Mouse (Mus musculus): Measurements from ENCODE around the gene Cckar.

Cckar gene

DNA sequence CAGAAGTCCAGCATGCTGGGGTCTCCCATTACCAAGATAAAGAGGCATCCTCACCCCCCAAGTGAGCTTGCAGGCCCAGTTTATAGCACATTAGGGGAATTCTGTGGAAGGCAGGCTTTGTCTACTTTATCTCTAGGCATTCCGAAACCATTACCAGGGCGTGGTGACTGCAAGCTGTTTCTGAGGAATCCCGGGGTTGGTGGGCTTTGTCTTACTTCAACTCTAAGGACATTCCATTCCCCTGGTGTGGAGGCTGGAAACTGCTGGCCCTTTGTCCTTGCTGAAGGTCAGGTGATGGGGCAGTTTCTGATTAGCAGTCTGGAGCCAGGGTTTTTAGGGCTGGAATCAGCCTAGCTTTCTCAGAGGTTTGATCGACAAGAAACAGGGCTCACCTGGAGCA lies 36.0 kb downstream of the Cckar start:
- DNase-seq, result no peak

DNA sequence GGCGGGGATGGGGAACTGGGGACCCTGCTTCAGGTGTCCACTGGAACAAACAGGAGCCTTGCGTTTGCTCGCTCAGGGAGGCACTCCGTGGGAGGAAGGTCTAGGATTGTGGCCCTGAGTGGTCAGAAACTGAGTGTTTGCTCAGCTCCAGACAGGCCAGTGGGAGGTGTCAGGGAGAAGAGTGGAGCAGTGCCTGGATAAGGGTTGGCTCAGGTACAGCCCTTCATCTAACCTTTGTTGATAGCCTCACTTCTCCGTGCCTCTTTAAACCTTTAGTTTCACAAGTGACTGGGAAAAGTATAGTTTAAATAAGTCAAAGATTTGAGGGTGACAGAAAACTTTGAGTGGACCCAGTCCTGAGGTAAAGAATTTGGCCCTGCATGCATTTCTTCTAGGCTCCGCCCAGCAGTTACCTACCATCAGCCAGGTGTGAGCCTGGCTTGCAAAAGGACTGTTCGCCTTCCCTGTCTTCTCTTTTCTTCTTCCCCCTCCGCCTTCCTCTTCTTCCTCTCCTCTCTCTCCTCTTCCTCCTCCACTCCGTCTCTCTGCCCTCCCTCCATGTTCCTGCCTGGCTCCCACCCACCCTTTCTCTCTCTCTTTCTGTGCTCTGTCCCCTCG lies 37.1 kb downstream of the Cckar start:
- no peak for DNase-seq

DNA sequence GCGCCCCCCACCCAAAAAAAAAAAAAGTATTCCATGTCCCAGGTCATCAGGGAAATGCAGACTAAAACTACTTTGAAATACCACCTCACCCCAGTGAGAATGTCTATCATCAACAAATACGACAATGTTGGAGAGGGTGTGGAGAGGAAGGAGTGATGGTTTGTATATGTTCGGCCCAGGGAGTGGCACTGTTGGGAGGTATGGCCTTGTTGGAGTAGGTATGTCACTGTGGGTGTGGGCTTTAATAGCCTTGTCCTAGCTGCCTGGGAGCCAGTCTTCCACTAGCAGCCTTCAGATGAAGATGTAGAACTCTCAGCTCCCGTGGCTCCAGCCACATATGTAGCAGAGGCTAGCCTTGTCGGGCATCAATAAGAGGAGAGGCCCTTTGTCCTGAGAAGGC lies 39.5 kb downstream of the Cckar start:
- no peak for DNase-seq

GRCm38 (mm10) chr5:53663665-53664064 lies 43.8 kb downstream of the Cckar start:
- no peak for DNase-seq

GRCm38 (mm10) chr5:53662413-53662812 lies 45.1 kb downstream of the Cckar start:
- DNase-seq, result no peak

- no peak for DNase-seq
Observed at GRCm38 (mm10) chr5:53661508-53661907, 46.0 kb downstream of the Cckar start.

DNA sequence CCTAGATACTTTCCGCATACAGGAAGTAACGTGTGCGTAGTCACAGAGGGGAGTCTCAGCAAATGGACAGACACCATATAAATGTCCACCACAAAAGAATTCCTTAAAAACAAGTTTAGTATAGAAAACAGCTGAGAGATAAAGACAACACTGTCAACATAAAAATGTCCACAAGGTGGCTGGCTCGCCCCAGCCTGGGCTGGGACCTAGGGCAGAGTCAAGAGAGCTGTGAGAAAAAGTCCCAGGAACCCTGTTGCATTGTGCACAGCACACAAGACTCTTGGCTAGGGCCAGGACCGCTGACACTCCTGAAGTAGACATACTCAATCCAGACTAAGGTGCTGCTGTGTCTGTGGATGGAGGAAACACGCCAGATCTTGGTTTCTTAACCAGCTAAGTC lies 49.6 kb downstream of the Cckar start:
- DNase-seq, result peak; percentile 22

- DNase-seq, result no peak
Observed at GRCm38 (mm10) chr5:53656596-53656995, 50.9 kb downstream of the Cckar start.

Measured in lung, postnatal 14 days (tissue).